Mouse (Mus musculus): Measurements from ENCODE around the gene Nudt8. TPM values are rescaled to one million over a fixed set of nuclear protein-coding genes. Genes with fewer than 3 reads are reported as not detected.

The Nudt8 gene
- polyA plus RNA-seq, 1 experiment from 2014 or later: 18.6 TPM

DNA sequence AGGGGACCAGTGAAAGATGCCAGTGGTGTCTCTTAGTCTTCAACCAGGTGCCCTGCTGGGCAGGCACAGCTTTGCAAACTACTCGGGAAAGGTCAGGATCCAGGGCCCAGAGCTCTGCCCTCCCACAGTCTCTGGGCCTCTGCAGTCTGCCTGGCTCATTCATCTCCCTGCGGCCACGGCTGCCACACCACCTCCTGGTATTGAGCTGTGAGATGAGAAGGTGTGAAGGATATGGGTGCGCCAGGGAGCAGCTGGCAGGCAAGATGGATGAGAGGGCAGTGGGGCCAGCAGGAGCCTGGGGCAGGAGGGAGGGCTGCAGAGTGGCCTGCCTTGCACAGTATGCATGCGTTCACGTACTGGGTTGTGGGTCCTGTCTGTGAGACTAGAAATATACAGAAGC, 9.6 kb upstream of the Nudt8 start:
- no peak overlapping the region for H3K4me2 ChIP-seq
- no peaks in the 10 kb centered on the region for H3K9me3 ChIP-seq (replicated peaks)
- H3K27me3 ChIP-seq (replicated peaks): peaks cover 24% of the 10 kb centered on the region
- no peak for ATAC-seq
- H3K36me3 ChIP-seq: peaks cover 5% of the 10 kb centered on the region; the same call in 1 of the 2 replicates
- peaks cover 23% of the 10 kb centered on the region for H3K4me1 ChIP-seq
- WGBS (ENCODE audit: insufficient replicate concordance): 55% methylated on average over 6 of the region's 6 CpGs
- no peak overlapping the region for H3K4me3 ChIP-seq
- no peak overlapping the region for H3K27ac ChIP-seq
- H3K9ac ChIP-seq: no peak overlapping the region

DNA sequence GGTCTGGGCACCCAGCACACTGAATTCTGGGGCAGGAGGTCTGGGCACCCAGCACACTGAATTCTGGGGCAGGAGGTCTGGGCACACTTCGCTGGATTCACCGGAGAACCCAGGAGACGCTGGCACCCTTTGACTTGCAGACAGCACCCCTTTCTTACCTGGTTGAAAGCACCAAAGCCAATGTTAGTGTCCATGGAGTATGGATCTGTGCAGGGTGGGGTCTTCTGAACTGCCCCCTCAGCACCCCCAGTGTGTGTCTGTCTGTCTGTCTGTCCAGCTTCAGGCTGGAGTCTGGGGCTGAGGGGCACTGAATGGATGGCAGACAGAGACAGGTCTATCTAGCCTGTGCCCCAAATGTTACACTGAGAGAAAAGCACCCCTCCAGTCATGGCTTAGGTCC, 8.8 kb upstream of the Nudt8 start:
- no peak overlapping the region for H3K4me2 ChIP-seq
- ATAC-seq: no peak
- no peak overlapping the region for H3K4me3 ChIP-seq

DNA sequence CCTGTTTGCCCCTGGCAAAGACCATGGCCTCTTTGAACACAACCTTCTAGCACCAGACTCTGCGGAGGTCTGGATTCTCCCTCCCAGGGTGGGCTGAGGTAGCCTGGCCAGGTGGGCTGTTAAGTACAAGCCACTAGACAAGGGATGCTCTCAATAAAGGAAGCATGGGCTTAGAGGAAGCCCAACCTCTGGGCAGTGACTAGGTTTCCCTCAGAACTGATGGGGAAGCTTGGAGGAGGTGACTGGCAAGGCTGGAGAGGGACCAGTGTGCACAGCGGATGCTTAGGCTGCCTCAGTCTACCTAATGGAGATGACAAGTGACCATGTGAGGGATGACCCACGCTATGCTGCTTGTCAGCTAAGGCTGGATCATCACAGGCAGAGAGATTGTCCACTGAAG, 8.4 kb upstream of the Nudt8 start:
- peaks cover 28% of the 10 kb centered on the region for H3K27me3 ChIP-seq (replicated peaks)
- 68% methylated on average over 3 of the region's 3 CpGs for WGBS (ENCODE audit: insufficient replicate concordance)

More for the DNA sequence above, 8.8 kb upstream of the Nudt8 start:
- Histone ChIP-seq H3K9ac (no peak overlapping the region), H3K27me3 (replicated peaks) (peaks cover 28% of the 10 kb centered on the region), H3K36me3 (peaks cover 5% of the 10 kb centered on the region; the same call in 1 of the 2 replicates), H3K4me1 (peaks cover 15% of the 10 kb centered on the region), H3K9me3 (replicated peaks) (no peaks in the 10 kb centered on the region), H3K27ac (no peak overlapping the region)
- 86% methylated on average over 3 of the region's 3 CpGs for WGBS (ENCODE audit: insufficient replicate concordance)

DNA sequence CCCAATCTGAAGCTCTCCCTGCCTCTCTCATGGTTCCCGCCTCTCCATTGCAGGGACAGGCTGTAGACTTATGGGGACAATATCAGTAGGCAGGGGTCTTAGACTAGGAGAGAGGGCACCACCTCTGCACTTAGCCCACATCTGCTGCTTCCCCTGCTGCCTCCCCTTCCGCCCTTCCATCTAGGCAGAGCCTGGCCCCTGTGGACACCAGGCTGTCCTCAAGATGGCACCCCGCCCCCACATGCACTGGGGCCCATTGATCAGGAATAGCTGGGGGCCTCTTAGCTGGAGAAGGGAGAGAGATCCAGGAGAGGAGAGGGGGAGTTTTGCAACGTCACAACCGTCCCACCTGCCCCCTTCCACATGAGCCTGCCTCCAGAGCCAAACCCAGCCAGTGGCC, 8.0 kb upstream of the Nudt8 start, which contains the start of gene Tbx10:
Tbx10 (plus strand) TSS at position 337 of the 400 bp plus-strand sequence.
- Histone ChIP-seq H3K4me2 (no peak within 1 kb of the TSS), H3K27ac (no peak within 1 kb of the TSS), H3K9ac (no peak within 1 kb of the TSS), H3K4me3 (no peak within 1 kb of the TSS), H3K27me3 (replicated peaks) (peaks cover 28% of the 10 kb centered on the region), H3K36me3 (peaks cover 5% of the 10 kb centered on the region; the same call in 1 of the 2 replicates), H3K9me3 (replicated peaks) (no peaks in the 10 kb centered on the region), H3K4me1 (0 out of 2 replicates have a peak, but pooled peaks cover 9% of the 10 kb centered on the region)
- ATAC-seq: no peak
- WGBS (ENCODE audit: insufficient replicate concordance): 40% methylated on average over 5 of the region's 5 CpGs

More for the DNA sequence above, 8.4 kb upstream of the Nudt8 start:
- peaks cover 5% of the 10 kb centered on the region; the same call in 1 of the 2 replicates for H3K36me3 ChIP-seq
- ATAC-seq: no peak
- no peak overlapping the region for H3K4me3 ChIP-seq
- H3K27ac ChIP-seq: no peak overlapping the region
- H3K4me2 ChIP-seq: no peak overlapping the region
- H3K9ac ChIP-seq: no peak overlapping the region
- peaks cover 11% of the 10 kb centered on the region for H3K4me1 ChIP-seq
- no peaks in the 10 kb centered on the region for H3K9me3 ChIP-seq (replicated peaks)

GRCm38 (mm10) chr19:3994932-3995331, 5.4 kb upstream of the Nudt8 start:
- no peak for ATAC-seq
- no peaks in the 10 kb centered on the region for H3K36me3 ChIP-seq
- no peak overlapping the region for H3K9ac ChIP-seq
- no peak overlapping the region for H3K4me3 ChIP-seq
- H3K9me3 ChIP-seq (replicated peaks): no peaks in the 10 kb centered on the region
- H3K4me1 ChIP-seq: peaks cover 21% of the 10 kb centered on the region
- no peak overlapping the region for H3K4me2 ChIP-seq
- H3K27ac ChIP-seq: no peak overlapping the region
- peaks cover 31% of the 10 kb centered on the region for H3K27me3 ChIP-seq (replicated peaks)
- WGBS (ENCODE audit: insufficient replicate concordance): 58% methylated on average over 6 of the region's 6 CpGs

GRCm38 (mm10) chr19:3995505-3995904, 4.9 kb upstream of the Nudt8 start:
- H3K27ac ChIP-seq: no peak overlapping the region
- peaks cover 31% of the 10 kb centered on the region for H3K27me3 ChIP-seq (replicated peaks)
- no peaks in the 10 kb centered on the region for H3K36me3 ChIP-seq
- no peak for ATAC-seq
- no peak overlapping the region for H3K4me2 ChIP-seq
- no peak overlapping the region for H3K4me3 ChIP-seq
- no peak overlapping the region for H3K9ac ChIP-seq
- peaks cover 21% of the 10 kb centered on the region for H3K4me1 ChIP-seq
- WGBS (ENCODE audit: insufficient replicate concordance): 81% methylated on average over 3 of the region's 3 CpGs
- no peaks in the 10 kb centered on the region for H3K9me3 ChIP-seq (replicated peaks)

DNA sequence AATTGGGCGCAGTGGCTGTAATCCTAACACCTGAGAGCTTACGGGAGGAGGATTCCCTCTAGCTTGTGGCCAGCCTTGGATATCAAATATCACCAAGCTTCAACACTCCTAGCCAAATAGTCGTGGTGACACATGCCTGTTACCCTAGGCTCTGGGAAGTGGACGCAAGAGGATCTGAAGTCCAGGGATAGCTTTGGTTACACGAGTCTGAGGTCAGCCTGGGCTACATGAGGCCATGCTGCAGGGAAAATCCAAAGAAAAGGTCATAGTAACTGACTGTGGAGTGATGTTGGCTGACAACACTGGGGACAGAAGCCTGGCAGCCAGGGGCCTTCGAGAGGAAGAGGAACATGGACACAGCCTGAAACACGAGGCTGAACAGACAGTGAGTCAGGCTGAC, 4.3 kb upstream of the Nudt8 start:
- Histone ChIP-seq H3K9ac (no peak overlapping the region), H3K27me3 (replicated peaks) (peaks cover 31% of the 10 kb centered on the region), H3K4me3 (no peak overlapping the region), H3K36me3 (no peaks in the 10 kb centered on the region), H3K4me2 (no peak overlapping the region), H3K9me3 (replicated peaks) (no peaks in the 10 kb centered on the region), H3K27ac (no peak overlapping the region), H3K4me1 (peaks cover 27% of the 10 kb centered on the region)
- WGBS (ENCODE audit: insufficient replicate concordance): 58% methylated on average over 7 of the region's 7 CpGs
- ATAC-seq: no peak

DNA sequence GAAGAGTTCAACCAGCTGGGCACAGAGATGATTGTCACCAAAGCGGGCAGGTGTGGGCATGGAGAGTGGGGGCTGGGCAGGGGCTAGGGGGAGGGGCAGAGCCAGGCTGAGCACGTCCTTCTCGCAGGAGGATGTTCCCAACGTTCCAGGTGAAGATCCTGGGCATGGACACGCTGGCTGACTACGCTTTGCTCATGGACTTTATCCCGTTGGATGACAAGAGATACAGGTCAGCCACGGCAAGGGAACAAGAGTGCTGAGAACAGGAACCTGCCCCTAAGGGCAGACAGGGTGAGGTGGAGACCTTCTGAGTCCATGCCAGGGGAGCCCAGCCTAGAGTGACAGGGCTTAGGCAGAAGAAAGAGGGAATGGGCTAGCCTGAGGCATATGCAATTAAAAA, 3.6 kb upstream of the Nudt8 start:
- ATAC-seq: no peak
- H3K9me3 ChIP-seq (replicated peaks): no peaks in the 10 kb centered on the region
- H3K4me2 ChIP-seq: no peak overlapping the region
- H3K4me3 ChIP-seq: no peak overlapping the region
- 71% methylated on average over 8 of the region's 8 CpGs for WGBS (ENCODE audit: insufficient replicate concordance)
- peaks cover 34% of the 10 kb centered on the region for H3K4me1 ChIP-seq
- H3K36me3 ChIP-seq: no peaks in the 10 kb centered on the region
- no peak overlapping the region for H3K27ac ChIP-seq
- peaks cover 28% of the 10 kb centered on the region for H3K27me3 ChIP-seq (replicated peaks)
- no peak overlapping the region for H3K9ac ChIP-seq

- no peak for ATAC-seq
- 50% methylated on average over 8 of the region's 8 CpGs for WGBS (ENCODE audit: insufficient replicate concordance)
Observed at GRCm38 (mm10) chr19:3997231-3997630, 3.1 kb upstream of the Nudt8 start.

GRCm38 (mm10) chr19:3998335-3998734, 2.0 kb upstream of the Nudt8 start:
- no peak overlapping the region for H3K4me2 ChIP-seq
- H3K27ac ChIP-seq: no peak overlapping the region
- H3K9me3 ChIP-seq (replicated peaks): no peaks in the 10 kb centered on the region
- peaks cover 32% of the 10 kb centered on the region for H3K4me1 ChIP-seq
- H3K27me3 ChIP-seq (replicated peaks): peaks cover 13% of the 10 kb centered on the region
- no peak overlapping the region for H3K9ac ChIP-seq
- no peak overlapping the region for H3K4me3 ChIP-seq
- no peaks in the 10 kb centered on the region for H3K36me3 ChIP-seq
- ATAC-seq: no peak
- WGBS (ENCODE audit: insufficient replicate concordance): 68% methylated on average over 8 of the region's 8 CpGs

More at GRCm38 (mm10) chr19:3997231-3997630, 3.1 kb upstream of the Nudt8 start:
- no peak overlapping the region for H3K4me2 ChIP-seq
- H3K4me1 ChIP-seq: peaks cover 38% of the 10 kb centered on the region
- no peaks in the 10 kb centered on the region for H3K36me3 ChIP-seq
- no peak overlapping the region for H3K9ac ChIP-seq
- H3K27me3 ChIP-seq (replicated peaks): peaks cover 23% of the 10 kb centered on the region
- H3K27ac ChIP-seq: no peak overlapping the region
- no peak overlapping the region for H3K4me3 ChIP-seq
- no peaks in the 10 kb centered on the region for H3K9me3 ChIP-seq (replicated peaks)

DNA sequence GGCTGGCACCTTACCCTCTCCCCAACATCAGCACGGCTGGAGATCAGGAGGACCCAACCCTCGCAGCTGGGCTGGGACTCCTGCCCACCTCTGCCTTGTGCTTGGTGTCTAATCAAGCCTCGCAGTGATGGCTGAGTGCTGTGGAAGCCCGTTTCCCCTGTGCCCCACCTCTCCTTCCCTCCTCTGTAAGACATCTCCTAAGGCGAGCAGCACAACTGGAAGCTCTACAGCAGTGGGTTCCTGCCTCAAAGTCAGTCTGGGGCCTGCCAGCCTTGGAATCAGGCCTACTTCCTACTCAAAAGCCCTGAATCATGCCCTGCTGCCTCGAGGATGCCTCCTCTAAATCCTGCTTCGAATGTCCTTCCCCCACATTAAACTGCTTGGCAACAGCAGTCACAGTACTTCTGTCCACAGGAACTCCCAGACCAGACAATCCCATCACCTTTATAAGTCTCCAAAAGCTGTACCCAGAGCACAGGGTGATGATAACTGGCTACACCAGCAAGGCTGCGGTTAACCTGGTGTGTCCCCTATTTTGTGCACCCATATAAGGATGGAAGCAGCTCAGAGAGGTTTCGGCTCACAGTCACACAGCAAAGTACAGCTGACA, 1.2 kb upstream of the Nudt8 start:
- H3K4me1 ChIP-seq: peaks cover 32% of the 10 kb centered on the region
- ATAC-seq: no peak
- 73% methylated on average over 9 of the region's 9 CpGs for WGBS (ENCODE audit: insufficient replicate concordance)
- no peaks in the 10 kb centered on the region for H3K9me3 ChIP-seq (replicated peaks)
- peak overlapping the region; percentile 83; the same call in 1 of the 2 replicates for H3K4me3 ChIP-seq
- H3K27me3 ChIP-seq (replicated peaks): peaks cover 12% of the 10 kb centered on the region; the same call in 1 of the 2 replicates
- H3K9ac ChIP-seq: peak overlapping the region; percentile 92; the same call in 1 of the 2 replicates
- no peaks in the 10 kb centered on the region for H3K36me3 ChIP-seq
- H3K4me2 ChIP-seq: peak overlapping the region; percentile 99
- H3K27ac ChIP-seq: peak overlapping the region; percentile 92; the same call in 1 of the 2 replicates

- peak overlapping the region; percentile 92 for H3K9ac ChIP-seq
- H3K36me3 ChIP-seq: peaks cover 11% of the 10 kb centered on the region
- peaks cover 29% of the 10 kb centered on the region for H3K4me1 ChIP-seq
- peak overlapping the region; percentile 99 for H3K4me2 ChIP-seq
- H3K9me3 ChIP-seq (replicated peaks): no peaks in the 10 kb centered on the region
- WGBS (ENCODE audit: insufficient replicate concordance): 25% methylated on average over 17 of the region's 17 CpGs
- peak overlapping the region; percentile 92 for H3K27ac ChIP-seq
- ATAC-seq: peak; percentile 11
- peak overlapping the region; percentile 83 for H3K4me3 ChIP-seq
- H3K27me3 ChIP-seq (replicated peaks): peaks cover 5% of the 10 kb centered on the region; the same call in 1 of the 2 replicates
Observed at GRCm38 (mm10) chr19:4000949-4001525, 657 bp downstream of the Nudt8 start.

All from liver, embryonic 12.5 days (tissue).